Mouse (Mus musculus): Measurements from ENCODE around the gene Mapk9. TPM values are rescaled to one million over a fixed set of nuclear protein-coding genes. Genes with fewer than 3 reads are reported as not detected.

The Mapk9 gene
- total and polyA plus RNA-seq, 3 experiments, result 43.1 to 52.8 TPM; not detected in 1

GRCm38 (mm10) chr11:49811099-49811541, 35.4 kb upstream of the Mapk9 start (continued):
- peak; percentile 85 for TF ChIP-seq BHLHE40 (IDR thresholded peaks at IDR 0.05; ENCODE audit: borderline replicate concordance, low read depth, low read length)
- peak; percentile 94 for TF ChIP-seq SIN3A (IDR thresholded peaks at IDR 0.05; ENCODE audit: low read length)

GRCm38 (mm10) chr11:49811879-49812278, 34.7 kb upstream of the Mapk9 start:
- H3K4me1 ChIP-seq (ENCODE audit: control insufficient read depth in 1 of 2, insufficient read depth in 2 of 2, low read length in 2 of 2), result peaks cover 14 to 22% of the 10 kb centered on the region in 2 experiments
- DNase-seq (ENCODE audit: low read depth, low spot score), result peak; percentile 97
- H3K27ac ChIP-seq (ENCODE audit: control insufficient read depth, low read depth, low read length), result peak overlapping the region; percentile 96
- no peaks in the 10 kb centered on the region for H3K79me2 ChIP-seq (ENCODE audit: control insufficient read depth, insufficient read depth, low read length, poor library complexity)
- H3K9me3 ChIP-seq (replicated peaks; ENCODE audit: insufficient read depth, low read length), result no peaks in the 10 kb centered on the region
- peak overlapping the region; percentile 39 for H3K9ac ChIP-seq (ENCODE audit: control insufficient read depth, low read depth, low read length, poor library complexity, severe bottlenecking)
- H3K27me3 ChIP-seq (ENCODE audit: control insufficient read depth in 1 of 2, insufficient read depth in 2 of 2, low read length in 2 of 2), result no peaks in the 10 kb centered on the region
- H3K36me3 ChIP-seq (ENCODE audit: control insufficient read depth in 1 of 2, insufficient read depth in 2 of 2, low read length in 2 of 2), result peaks cover 0 to 24% of the 10 kb centered on the region in 2 experiments; a peak in 3 of 4 replicates
- H3K4me3 ChIP-seq (ENCODE audit: control insufficient read depth in 1 of 2, insufficient read depth in 1 of 2, low read depth in 2 of 2, low read length in 2 of 2), result peak overlapping the region; percentile 6 to 22
- TF ChIP-seq POLR2A (IDR thresholded peaks at IDR 0.05; ENCODE audit: control insufficient read depth in 1 of 2, insufficient read depth in 1 of 2, low read depth in 1 of 2, low read length in 2 of 2, poor library complexity in 1 of 2) (peak in 1 of 2 experiments; percentile 51; a peak in 1 of 4 replicates), USF1 (IDR thresholded peaks at IDR 0.05; ENCODE audit: low read depth, low read length) (no peak), CHD1 (IDR thresholded peaks at IDR 0.05; ENCODE audit: low read depth, low read length) (no peak), POLR2AphosphoS5 (IDR thresholded peaks at IDR 0.05; ENCODE audit: borderline replicate concordance, low read depth, low read length) (no peak), USF2 (IDR thresholded peaks at IDR 0.05; ENCODE audit: borderline replicate concordance in 1 of 2, insufficient read depth in 1 of 2, low read depth in 1 of 2, low read length in 2 of 2) (no peak), ELF1 (IDR thresholded peaks at IDR 0.05; ENCODE audit: low read depth, low read length) (no peak), ZKSCAN1 (IDR thresholded peaks at IDR 0.05; ENCODE audit: low read depth, low read length) (no peak), CTCF (IDR thresholded peaks at IDR 0.05 in 2 of 3, conservative IDR thresholded peaks at IDR 0.05 in 1 of 3; ENCODE audit: control insufficient read depth in 1 of 3, insufficient read depth in 1 of 3, low read depth in 2 of 3, low read length in 3 of 3, poor library complexity in 1 of 3, severe bottlenecking in 1 of 3) (no peak), E2F4 (IDR thresholded peaks at IDR 0.05; ENCODE audit: borderline replicate concordance, low read depth, low read length) (no peak), POLR2AphosphoS2 (IDR thresholded peaks at IDR 0.05; ENCODE audit: low read length) (0 out of 2 replicates have a peak, but pooled peaks have one; percentile 43), ZNF384 (IDR thresholded peaks at IDR 0.05; ENCODE audit: low read depth, low read length) (peak; percentile 98), NRF1 (IDR thresholded peaks at IDR 0.05; ENCODE audit: insufficient read depth, low read depth, low read length, poor library complexity, severe bottlenecking) (peak; percentile 74), CHD2 (IDR thresholded peaks at IDR 0.05; ENCODE audit: low read length) (no peak; the same call in 1 of the 2 replicates), ZMIZ1 (IDR thresholded peaks at IDR 0.05; ENCODE audit: low read depth, low read length) (peak; percentile 58; the same call in 1 of the 2 replicates), UBTF (IDR thresholded peaks at IDR 0.05; ENCODE audit: borderline replicate concordance, insufficient read depth, low read depth, low read length) (no peak), RCOR1 (IDR thresholded peaks at IDR 0.05; ENCODE audit: low read depth, low read length) (peak; percentile 99), NELFE (IDR thresholded peaks at IDR 0.05; ENCODE audit: low read depth, low read length) (peak; percentile 31), ZC3H11A (IDR thresholded peaks at IDR 0.05; ENCODE audit: low read depth, low read length) (0 out of 2 replicates have a peak, but pooled peaks have one; percentile 3), EP300 (IDR thresholded peaks at IDR 0.05; ENCODE audit: low read depth in 1 of 2, low read length in 2 of 2) (peak; percentile 96 to 97), MAZ (IDR thresholded peaks at IDR 0.05; ENCODE audit: low read depth, low read length) (peak; percentile 76), TBP (IDR thresholded peaks at IDR 0.05; ENCODE audit: low read depth, low read length) (peak; percentile 41; the same call in 1 of the 2 replicates), GATA1 (IDR thresholded peaks at IDR 0.05; ENCODE audit: low read depth, low read length) (peak; percentile 98), RAD21 (IDR thresholded peaks at IDR 0.05; ENCODE audit: low read depth, low read length) (no peak), SIN3A (IDR thresholded peaks at IDR 0.05; ENCODE audit: low read length) (peak; percentile 96), HCFC1 (IDR thresholded peaks at IDR 0.05; ENCODE audit: low read depth, low read length) (peak; percentile 67), BHLHE40 (IDR thresholded peaks at IDR 0.05; ENCODE audit: borderline replicate concordance, low read depth, low read length) (peak; percentile 84; the same call in 1 of the 2 replicates), MYC (IDR thresholded peaks at IDR 0.05; ENCODE audit: low read depth, low read length) (peak; percentile 88), JUND (IDR thresholded peaks at IDR 0.05; ENCODE audit: low read depth, low read length) (0 out of 2 replicates have a peak, but pooled peaks have one; percentile 45), MAX (IDR thresholded peaks at IDR 0.05; ENCODE audit: low read length) (peak; percentile 75), MEF2A (IDR thresholded peaks at IDR 0.05; ENCODE audit: extremely low read depth, insufficient replicate concordance, low read depth, low read length, poor library complexity, severe bottlenecking) (no peak), KAT2A (conservative IDR thresholded peaks at IDR 0.05; ENCODE audit: low read depth, low read length) (no peak; the same call in 1 of the 2 replicates), MAFK (IDR thresholded peaks at IDR 0.05; ENCODE audit: borderline replicate concordance, low read depth, low read length) (peak; percentile 88), TAL1 (IDR thresholded peaks at IDR 0.05; ENCODE audit: low read length) (peak; percentile 75), ETS1 (IDR thresholded peaks at IDR 0.05; ENCODE audit: low read depth, low read length) (peak; percentile 94)

Data from MEL (cell line).